Mouse (Mus musculus) midbrain, embryonic 11.5 days (tissue): ENCODE data around the gene Zdhhc13. TPM values are rescaled to one million over a fixed set of nuclear protein-coding genes. Genes with fewer than 3 reads are reported as not detected.

Source experiments
- ATAC-seq: fragments of 200-750 bp; cut with Nextera tagmentation; 2 replicates; pipeline ENCODE4 v1.8.0; 2017; ENCODE audit warnings: moderate TSS enrichment, moderate library complexity; ENCODE audit not compliant: low FRiP score
- DNase-seq: peaks from one replicate; pipeline ENCODE4 v3.0.0; 2015; ENCODE audit warnings: low spot score; ENCODE audit errors: missing footprints
- H3K27ac ChIP-seq: fragments of 300-500 bp; sonication (generic); 2 replicates; pipeline ENCODE4 v1.5.1; 2014; ENCODE audit warnings: low read depth, low read length
- H3K27me3 ChIP-seq: fragments of 300-500 bp; sonication (generic); 2 replicates; pipeline ENCODE4 v1.6.1; 2014; ENCODE audit warnings: mild to moderate bottlenecking, low read length, moderate library complexity, mixed read lengths; ENCODE audit not compliant: control insufficient read depth, insufficient read depth
- H3K36me3 ChIP-seq: fragments of 300-500 bp; sonication (generic); 2 replicates; pipeline ENCODE4 v1.6.1; 2014; ENCODE audit warnings: mild to moderate bottlenecking, low read length, moderate library complexity, mixed read lengths; ENCODE audit not compliant: control insufficient read depth, insufficient read depth
- H3K4me1 ChIP-seq: fragments of 300-500 bp; sonication (generic); 2 replicates; pipeline ENCODE4 v1.6.1; 2014; ENCODE audit warnings: low read length; ENCODE audit not compliant: control insufficient read depth, insufficient read depth
- H3K4me2 ChIP-seq: fragments of 300-500 bp; sonication (generic); 2 replicates; pipeline ENCODE4 v1.6.1; 2014; ENCODE audit warnings: mild to moderate bottlenecking, moderate library complexity
- H3K4me3 ChIP-seq: fragments of 300-500 bp; sonication (generic); 2 replicates; pipeline ENCODE4 v1.5.1; 2014; ENCODE audit warnings: low read depth, low read length
- H3K9ac ChIP-seq: fragments of 300-500 bp; sonication (generic); 2 replicates; pipeline ENCODE4 v1.6.1; 2014; ENCODE audit warnings: low read length
- H3K9me3 ChIP-seq: fragments of 300-500 bp; sonication (generic); 2 replicates; pipeline ENCODE4 v1.6.1; 2016; ENCODE audit warnings: low read length; ENCODE audit not compliant: control insufficient read depth
- WGBS: fragments of 180-500 bp; shearing (Covaris S2); extraction: QIAGEN DNeasy Blood & Tissue Kit; methylation state at CpG from one replicate; pipeline ENCODE4 v1.1.7; 2014; 5-methylcytosine and 5-hydroxymethylcytosine counted together
- polyA plus RNA-seq: library from polyadenylated mRNA; unstranded; fragments of >200 nt; fragmentation: Nextera tagmentation; extraction: Ambion mirVana; gene quantifications from 2 replicates; pipeline ENCODE4 v1.2.1, GENCODE M21; 2014

Zdhhc13 gene
- polyA plus RNA-seq, 1 experiment from 2014 or later: 37.4 TPM

DNA sequence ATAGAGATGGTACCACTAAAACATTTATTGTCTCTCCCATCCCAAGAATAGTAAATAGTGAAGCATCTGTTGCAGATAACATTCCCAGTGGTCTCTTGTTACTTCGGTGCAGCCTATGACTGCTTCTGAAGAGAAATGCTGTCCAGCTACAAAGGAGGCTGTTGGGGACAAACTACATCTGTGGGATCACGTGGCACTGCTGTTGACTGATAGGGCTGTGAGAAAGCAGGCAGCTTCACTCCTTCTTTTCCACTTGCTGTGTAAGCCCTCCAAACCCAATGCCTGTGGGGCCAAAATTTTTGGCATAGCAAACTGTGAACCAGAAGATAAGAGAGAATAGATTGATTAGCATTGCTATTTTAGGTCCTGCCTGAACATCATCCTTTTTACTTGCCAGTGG, 41.6 kb downstream of the Zdhhc13 start:
- peaks cover 39% of the 10 kb centered on the region for H3K27me3 ChIP-seq
- ATAC-seq: no peak

DNA sequence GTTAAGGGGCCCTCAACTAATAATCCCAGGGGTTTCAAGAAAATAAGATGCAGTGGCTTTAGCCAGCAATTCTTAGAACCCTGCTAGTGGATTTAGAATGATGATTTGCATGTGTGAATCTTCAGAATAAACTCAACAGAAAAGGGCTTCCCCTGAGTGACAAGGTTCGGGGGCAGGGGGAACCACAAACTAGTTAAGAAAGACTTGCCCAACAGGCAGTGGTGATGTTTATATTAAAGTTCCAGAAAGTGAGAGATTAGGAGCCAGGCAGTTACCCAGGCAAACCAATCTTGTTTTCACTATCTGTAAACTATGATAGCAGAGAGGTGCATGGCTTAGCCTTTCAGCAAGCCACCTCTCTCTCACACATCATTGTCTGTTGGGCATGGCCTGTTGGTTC, 43.9 kb downstream of the Zdhhc13 start:
- Histone ChIP-seq H3K4me2 (no peak overlapping the region), H3K27me3 (peaks cover 49% of the 10 kb centered on the region), H3K36me3 (no peaks in the 10 kb centered on the region; the same call in 1 of the 2 replicates), H3K27ac (no peak overlapping the region), H3K4me3 (no peak overlapping the region), H3K9ac (no peak overlapping the region), H3K9me3 (no peaks in the 10 kb centered on the region), H3K4me1 (peaks cover 10% of the 10 kb centered on the region)
- DNase-seq (no peak), ATAC-seq (no peak)
- 76% methylated on average over 1 of the region's 1 CpGs for WGBS

More for the DNA sequence above, 41.6 kb downstream of the Zdhhc13 start:
- Histone ChIP-seq H3K4me1 (peaks cover 8% of the 10 kb centered on the region), H3K27ac (no peak overlapping the region), H3K4me2 (no peak overlapping the region), H3K9ac (no peak overlapping the region), H3K4me3 (no peak overlapping the region), H3K9me3 (no peaks in the 10 kb centered on the region), H3K36me3 (peaks cover 9% of the 10 kb centered on the region)
- DNase-seq: no peak
- WGBS: 74% methylated on average over 2 of the region's 2 CpGs

DNA sequence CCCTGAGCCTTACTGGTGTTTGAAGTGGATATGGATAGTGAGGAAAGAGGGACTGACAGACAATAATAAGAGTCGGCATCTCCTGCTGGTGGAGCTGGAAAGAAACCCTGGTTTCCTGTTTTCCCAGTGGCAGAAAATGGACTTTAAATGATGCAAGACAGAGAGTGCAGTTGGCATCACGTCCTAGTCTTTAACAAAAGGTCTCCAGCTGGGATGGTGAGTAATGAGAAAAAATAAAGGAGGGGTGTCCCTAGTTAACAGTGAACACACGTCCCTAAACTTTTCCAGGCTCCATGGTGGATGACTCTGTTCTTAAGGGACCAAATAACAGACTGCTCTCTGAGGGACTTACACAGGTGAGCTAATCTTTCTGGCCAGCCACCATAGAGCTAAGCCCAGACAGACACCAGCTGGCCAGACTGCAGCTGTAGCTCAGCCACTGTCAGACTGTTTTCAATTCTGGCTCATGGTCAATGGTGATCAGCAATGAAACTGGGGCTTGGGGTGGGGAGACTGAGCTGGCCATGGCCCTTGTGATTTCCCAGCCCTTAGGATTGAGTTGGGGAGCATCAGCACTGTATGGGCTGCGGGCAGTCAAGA, 45.7 kb downstream of the Zdhhc13 start:
- H3K4me1 ChIP-seq: peaks cover 10% of the 10 kb centered on the region

DNA sequence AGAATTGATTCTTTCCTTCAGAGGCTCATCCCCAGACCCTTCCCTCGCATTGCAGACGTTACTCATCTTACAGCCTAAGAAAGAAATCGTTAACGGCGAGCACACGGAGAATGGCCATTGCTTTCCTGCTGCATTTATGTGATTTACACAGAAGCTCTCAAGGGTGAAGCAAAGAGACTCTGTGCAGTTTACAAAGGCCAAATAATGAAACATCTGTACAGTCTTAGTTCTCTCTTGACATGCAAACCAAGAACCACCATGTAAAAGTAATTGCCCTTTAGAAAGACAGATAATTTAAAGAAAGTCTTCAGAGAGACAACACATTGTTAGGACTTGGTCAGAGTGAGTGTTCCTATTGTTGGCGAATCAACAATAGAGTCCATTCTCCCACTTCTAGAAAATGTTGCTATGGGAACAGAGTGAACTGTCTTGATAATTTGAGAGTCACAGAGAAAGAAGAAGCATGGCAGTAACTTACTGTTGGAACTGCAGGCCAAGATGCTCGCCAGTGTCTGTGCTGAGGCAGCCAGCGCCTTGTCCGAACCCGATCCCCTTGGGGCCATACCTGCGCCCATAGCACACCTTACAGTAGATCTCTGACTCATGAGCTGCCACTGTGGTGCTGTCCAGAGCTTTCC, 46.3 kb downstream of the Zdhhc13 start:
- no peak overlapping the region for H3K4me3 ChIP-seq
- H3K27me3 ChIP-seq: peaks cover 66% of the 10 kb centered on the region
- no peak overlapping the region for H3K4me2 ChIP-seq
- no peak overlapping the region for H3K9ac ChIP-seq
- WGBS: 49% methylated on average over 12 of the region's 12 CpGs
- peak; percentile 75 for ATAC-seq
- H3K27ac ChIP-seq: no peak overlapping the region
- H3K9me3 ChIP-seq: no peaks in the 10 kb centered on the region
- peak; percentile 89 for DNase-seq
- peaks cover 10% of the 10 kb centered on the region for H3K4me1 ChIP-seq
- H3K36me3 ChIP-seq: no peaks in the 10 kb centered on the region

More for the DNA sequence above, 45.7 kb downstream of the Zdhhc13 start:
- Histone ChIP-seq H3K9ac (no peak overlapping the region), H3K4me3 (no peak overlapping the region), H3K4me2 (no peak overlapping the region), H3K36me3 (no peaks in the 10 kb centered on the region), H3K9me3 (no peaks in the 10 kb centered on the region), H3K27me3 (peaks cover 62% of the 10 kb centered on the region), H3K27ac (no peak overlapping the region)
- 0 out of 2 replicates have a peak, but pooled peaks have one; percentile 41 for ATAC-seq
- WGBS: 56% methylated on average over 4 of the region's 4 CpGs
- no peak for DNase-seq

DNA sequence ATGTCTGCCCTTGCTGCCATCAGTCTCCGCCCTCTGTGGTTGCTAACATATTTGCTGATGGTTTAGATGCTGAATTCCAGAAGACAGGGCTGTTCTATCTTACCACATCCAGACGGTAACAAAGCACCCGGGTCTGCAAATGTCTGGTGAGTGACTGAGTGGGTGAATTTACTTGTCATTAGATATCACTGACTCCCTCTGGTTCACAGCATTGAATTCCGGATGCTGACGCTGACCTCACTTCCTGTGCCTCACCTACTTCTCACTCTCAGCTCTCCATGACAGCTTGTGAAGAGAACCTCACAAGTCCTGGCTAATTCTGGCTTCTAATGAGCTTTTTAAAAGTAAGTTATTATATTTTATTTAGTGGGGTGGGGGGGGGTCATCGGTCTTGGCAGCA, 48.1 kb downstream of the Zdhhc13 start:
- Histone ChIP-seq H3K27me3 (peaks cover 55% of the 10 kb centered on the region), H3K27ac (no peak overlapping the region), H3K4me1 (peaks cover 10% of the 10 kb centered on the region), H3K9ac (no peak overlapping the region), H3K36me3 (no peaks in the 10 kb centered on the region), H3K9me3 (no peaks in the 10 kb centered on the region), H3K4me3 (no peak overlapping the region), H3K4me2 (no peak overlapping the region)
- ATAC-seq: no peak
- DNase-seq: no peak
- WGBS: 90% methylated on average over 6 of the region's 6 CpGs

DNA sequence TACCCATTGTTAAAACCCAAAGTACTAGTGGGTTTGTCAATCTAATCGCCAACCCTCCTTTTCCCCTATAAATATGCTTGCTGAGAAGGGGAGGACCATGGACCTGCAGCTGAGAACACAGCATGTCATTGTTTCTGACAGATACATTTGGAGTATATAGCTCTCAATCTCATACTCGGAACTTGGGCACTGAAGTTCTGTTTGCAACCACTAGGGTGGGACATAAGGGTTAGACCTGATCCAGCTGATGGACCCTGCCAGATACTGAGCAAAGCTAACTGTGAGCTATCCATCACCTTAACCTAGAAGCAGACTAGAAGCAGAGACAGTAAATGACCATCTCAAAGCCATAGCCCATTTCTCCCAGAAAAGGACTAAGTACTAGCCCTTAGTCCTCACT, 49.6 kb downstream of the Zdhhc13 start:
- H3K27ac ChIP-seq: no peak overlapping the region
- H3K36me3 ChIP-seq: no peaks in the 10 kb centered on the region
- no peak overlapping the region for H3K9ac ChIP-seq
- H3K4me3 ChIP-seq: no peak overlapping the region
- no peak for ATAC-seq
- H3K27me3 ChIP-seq: peaks cover 41% of the 10 kb centered on the region
- peaks cover 10% of the 10 kb centered on the region for H3K4me1 ChIP-seq
- no peak for DNase-seq
- no peaks in the 10 kb centered on the region for H3K9me3 ChIP-seq
- no peak overlapping the region for H3K4me2 ChIP-seq
- 59% methylated on average over 2 of the region's 2 CpGs for WGBS

DNA sequence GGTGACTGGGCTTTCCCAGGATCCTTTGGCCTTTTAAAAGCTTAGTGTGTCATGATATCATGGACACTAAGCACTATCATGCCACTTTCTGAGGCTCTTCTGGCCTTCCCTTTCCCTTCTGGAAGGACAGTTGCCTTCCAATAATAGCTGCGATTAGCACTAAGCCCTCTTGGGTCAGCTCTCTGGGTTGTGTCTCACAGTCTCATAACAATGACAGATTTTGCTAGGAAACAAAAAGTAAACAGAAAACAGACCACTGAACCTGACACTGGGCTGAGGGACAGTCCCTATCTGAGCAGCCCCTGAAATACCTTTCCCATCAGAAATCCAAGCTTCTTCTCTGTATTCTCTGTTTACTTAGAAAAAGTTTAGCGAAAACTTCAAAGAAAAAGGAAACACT, 51.7 kb downstream of the Zdhhc13 start:
- Histone ChIP-seq H3K27me3 (peaks cover 33% of the 10 kb centered on the region), H3K4me1 (peaks cover under 1% of the 10 kb centered on the region), H3K4me3 (no peak overlapping the region), H3K4me2 (no peak overlapping the region), H3K27ac (no peak overlapping the region), H3K9ac (no peak overlapping the region), H3K9me3 (no peaks in the 10 kb centered on the region), H3K36me3 (no peaks in the 10 kb centered on the region)
- DNase-seq (no peak), ATAC-seq (no peak)
- WGBS: 90% methylated on average over 2 of the region's 2 CpGs

DNA sequence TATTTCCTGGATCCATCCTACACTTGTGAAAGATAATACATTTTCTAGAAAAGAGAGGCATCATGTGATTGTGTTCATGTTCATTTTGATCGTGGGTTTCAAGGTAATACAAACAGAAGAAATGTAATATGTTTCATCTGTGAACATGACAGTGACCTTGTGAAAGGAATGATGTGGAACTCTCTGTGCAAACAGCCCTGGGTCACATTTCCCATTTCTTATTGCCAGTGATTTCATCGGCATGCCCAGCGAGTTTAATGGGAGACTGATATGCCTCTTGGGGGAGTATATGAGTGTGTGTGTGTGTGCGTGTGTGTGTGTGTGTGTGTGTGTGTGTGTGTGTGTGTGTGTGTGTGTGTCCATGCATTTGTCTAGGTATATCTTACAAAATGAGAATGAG, 52.7 kb downstream of the Zdhhc13 start:
- H3K36me3 ChIP-seq: no peaks in the 10 kb centered on the region
- no peaks in the 10 kb centered on the region for H3K4me1 ChIP-seq
- no peak overlapping the region for H3K9ac ChIP-seq
- H3K4me2 ChIP-seq: no peak overlapping the region
- H3K27ac ChIP-seq: no peak overlapping the region
- no peak overlapping the region for H3K4me3 ChIP-seq
- peaks cover 29% of the 10 kb centered on the region for H3K27me3 ChIP-seq
- H3K9me3 ChIP-seq: no peaks in the 10 kb centered on the region
- ATAC-seq (no peak), DNase-seq (no peak)
- WGBS: 90% methylated on average over 4 of the region's 4 CpGs

DNA sequence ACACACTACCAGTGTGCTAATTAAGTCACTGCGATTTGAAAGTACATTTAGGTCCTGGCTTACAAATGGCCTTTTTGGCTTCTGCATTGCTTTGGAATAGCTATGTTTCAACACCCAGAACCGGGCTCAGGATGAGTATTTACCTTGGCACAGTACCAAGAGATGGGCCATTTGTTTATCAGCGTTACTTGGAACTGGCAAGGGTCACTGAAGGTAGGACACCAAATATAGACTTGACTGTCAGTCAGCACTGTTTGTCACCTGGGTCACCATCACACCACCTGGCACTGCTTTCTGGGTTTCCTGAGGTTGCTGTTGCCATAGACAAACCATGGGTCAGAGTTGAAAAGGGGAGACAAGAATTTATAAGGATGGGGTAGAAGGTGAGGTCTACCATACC, 53.5 kb downstream of the Zdhhc13 start:
- Histone ChIP-seq H3K27me3 (peaks cover 25% of the 10 kb centered on the region), H3K4me2 (no peak overlapping the region), H3K9ac (no peak overlapping the region), H3K27ac (no peak overlapping the region), H3K9me3 (no peaks in the 10 kb centered on the region), H3K4me3 (no peak overlapping the region), H3K36me3 (no peaks in the 10 kb centered on the region), H3K4me1 (no peaks in the 10 kb centered on the region)
- ATAC-seq: no peak
- WGBS: 84% methylated on average over 3 of the region's 3 CpGs
- DNase-seq: no peak
